Mouse (Mus musculus) C2C12 (cell line): Measurements from ENCODE around the gene C7.

Experiments used
- CTCF ChIP-seq: IDR thresholded peaks from one replicate; pipeline ENCODE4 v1.5.1; 2011; ENCODE audit not compliant: control insufficient read depth, insufficient read depth, insufficient read length
- FOSL1 ChIP-seq: IDR thresholded peaks from one replicate; pipeline ENCODE4 v1.8.0; 2011; ENCODE audit warnings: mild to moderate bottlenecking, low read length; ENCODE audit not compliant: poor library complexity, insufficient read depth, severe bottlenecking
- USF1 ChIP-seq: IDR thresholded peaks from one replicate; pipeline ENCODE4 v1.6.1; 2011; ENCODE audit warnings: low read depth, mild to moderate bottlenecking, control low read depth, moderate library complexity

GRCm38 (mm10) chr15:5102312-5102711 lies 38.8 kb upstream of the C7 start:
- TF ChIP-seq CTCF (no peak), USF1 (no peak), FOSL1 (no peak)
